Mouse (Mus musculus): ENCODE measurements at regions not wholly inside any gene's neighbourhood (a gene's known extent, or its start where the extent isn't known, plus 50 kb on each side); places are given as distances from the start of the nearest gene placed in this dataset.
"Not testable (repeated sequence)": the region's sequence is repeated elsewhere in the genome, so short reads cannot be mapped to it uniquely, and the experiment has no call there.

- H3K27ac ChIP-seq: no peak overlapping the region
- H3K4me3 ChIP-seq (ENCODE audit: inconsistent target): no peak overlapping the region
- no peaks in the 10 kb centered on the region for H3K79me2 ChIP-seq (ENCODE audit: inconsistent target)
- no peaks in the 10 kb centered on the region for H3K36me3 ChIP-seq (ENCODE audit: inconsistent target)
- WGBS (ENCODE audit: missing documents): 82% methylated on average over 5 of the region's 5 CpGs
Observed at GRCm38 (mm10) chr2:53691580-53692118, 393.7 kb downstream of the Rprm start.

- H3K36me3 ChIP-seq (ENCODE audit: inconsistent target): no peaks in the 10 kb centered on the region
- no peak overlapping the region for H3K4me3 ChIP-seq (ENCODE audit: inconsistent target)
- H3K27ac ChIP-seq: no peak overlapping the region
- 97% methylated on average over 3 of the region's 3 CpGs for WGBS (ENCODE audit: missing documents)
- no peaks in the 10 kb centered on the region for H3K79me2 ChIP-seq (ENCODE audit: inconsistent target)
Observed at GRCm38 (mm10) chr2:53711213-53711612, 374.1 kb downstream of the Rprm start.

GRCm38 (mm10) chr2:53713106-53713640, 372.2 kb downstream of the Rprm start:
- no peak overlapping the region for H3K27ac ChIP-seq
- no peaks in the 10 kb centered on the region for H3K79me2 ChIP-seq (ENCODE audit: inconsistent target)
- 89% methylated on average over 6 of the region's 7 CpGs for WGBS (ENCODE audit: missing documents)
- no peak overlapping the region for H3K4me3 ChIP-seq (ENCODE audit: inconsistent target)
- no peaks in the 10 kb centered on the region for H3K36me3 ChIP-seq (ENCODE audit: inconsistent target)

- Histone ChIP-seq H3K4me3 (ENCODE audit: inconsistent target) (no peak overlapping the region), H3K27ac (no peak overlapping the region), H3K79me2 (ENCODE audit: inconsistent target) (no peaks in the 10 kb centered on the region), H3K36me3 (ENCODE audit: inconsistent target) (no peaks in the 10 kb centered on the region)
- WGBS (ENCODE audit: missing documents): 78% methylated on average over 5 of the region's 5 CpGs
Observed at GRCm38 (mm10) chr2:53715017-53715416, 370.3 kb downstream of the Rprm start.

- H3K4me3 ChIP-seq (ENCODE audit: inconsistent target): no peak overlapping the region
- no peak overlapping the region for H3K27ac ChIP-seq
- WGBS (ENCODE audit: missing documents): 92% methylated on average over 6 of the region's 6 CpGs
- no peaks in the 10 kb centered on the region for H3K36me3 ChIP-seq (ENCODE audit: inconsistent target)
- no peaks in the 10 kb centered on the region for H3K79me2 ChIP-seq (ENCODE audit: inconsistent target)
Observed at GRCm38 (mm10) chr2:53723231-53723630, 362.1 kb downstream of the Rprm start.

GRCm38 (mm10) chr2:53728693-53729092, 356.7 kb downstream of the Rprm start:
- Histone ChIP-seq H3K79me2 (ENCODE audit: inconsistent target) (no peaks in the 10 kb centered on the region), H3K36me3 (ENCODE audit: inconsistent target) (no peaks in the 10 kb centered on the region), H3K4me3 (ENCODE audit: inconsistent target) (no peak overlapping the region), H3K27ac (no peak overlapping the region)

GRCm38 (mm10) chr2:53730451-53730850, 354.9 kb downstream of the Rprm start:
- no peaks in the 10 kb centered on the region for H3K36me3 ChIP-seq (ENCODE audit: inconsistent target)
- H3K79me2 ChIP-seq (ENCODE audit: inconsistent target): no peaks in the 10 kb centered on the region
- H3K4me3 ChIP-seq (ENCODE audit: inconsistent target): no peak overlapping the region
- H3K27ac ChIP-seq: no peak overlapping the region
- WGBS (ENCODE audit: missing documents): 97% methylated on average over 2 of the region's 2 CpGs

GRCm38 (mm10) chr2:53763486-53763885, 321.9 kb downstream of the Rprm start:
- Histone ChIP-seq H3K36me3 (ENCODE audit: inconsistent target) (no peaks in the 10 kb centered on the region), H3K27ac (no peak overlapping the region), H3K79me2 (ENCODE audit: inconsistent target) (no peaks in the 10 kb centered on the region), H3K4me3 (ENCODE audit: inconsistent target) (no peak overlapping the region)
- WGBS (ENCODE audit: missing documents): 100% methylated on average over 2 of the region's 2 CpGs

- H3K27ac ChIP-seq; H3K4me3 ChIP-seq (ENCODE audit: inconsistent target); H3K36me3 ChIP-seq (ENCODE audit: inconsistent target); H3K79me2 ChIP-seq (ENCODE audit: inconsistent target): not testable (repeated sequence)
- WGBS (ENCODE audit: missing documents): no CpG with 5 or more reads among the region's 6 CpGs
Observed at GRCm38 (mm10) chr2:53782035-53782434, 303.3 kb downstream of the Rprm start.

- not testable (repeated sequence) for H3K4me3 ChIP-seq (ENCODE audit: inconsistent target); H3K36me3 ChIP-seq (ENCODE audit: inconsistent target); H3K27ac ChIP-seq; H3K79me2 ChIP-seq (ENCODE audit: inconsistent target)
- no CpG with 5 or more reads among the region's 6 CpGs for WGBS (ENCODE audit: missing documents)
Observed at GRCm38 (mm10) chr2:53788599-53788998, 296.8 kb downstream of the Rprm start.

- no peak overlapping the region for H3K4me3 ChIP-seq (ENCODE audit: inconsistent target)
- 56% methylated on average over 1 of the region's 1 CpGs for WGBS (ENCODE audit: missing documents)
- no peaks in the 10 kb centered on the region for H3K36me3 ChIP-seq (ENCODE audit: inconsistent target)
- no peaks in the 10 kb centered on the region for H3K79me2 ChIP-seq (ENCODE audit: inconsistent target)
- H3K27ac ChIP-seq: no peak overlapping the region
Observed at GRCm38 (mm10) chr2:53796605-53797004, 288.7 kb downstream of the Rprm start.

GRCm38 (mm10) chr2:53803666-53804065, 281.7 kb downstream of the Rprm start:
- no peaks in the 10 kb centered on the region for H3K79me2 ChIP-seq (ENCODE audit: inconsistent target)
- H3K27ac ChIP-seq: no peak overlapping the region
- H3K36me3 ChIP-seq (ENCODE audit: inconsistent target): no peaks in the 10 kb centered on the region
- H3K4me3 ChIP-seq (ENCODE audit: inconsistent target): no peak overlapping the region

GRCm38 (mm10) chr2:53850815-53851528, 234.4 kb downstream of the Rprm start:
- Histone ChIP-seq H3K36me3 (ENCODE audit: inconsistent target) (no peaks in the 10 kb centered on the region), H3K79me2 (ENCODE audit: inconsistent target) (no peaks in the 10 kb centered on the region), H3K4me3 (ENCODE audit: inconsistent target) (no peak overlapping the region), H3K27ac (peak overlapping the region; percentile 29)
- WGBS (ENCODE audit: missing documents): 14% methylated on average over 1 of the region's 1 CpGs
